Mouse (Mus musculus) cerebral cortex, adult 2 months (tissue): ENCODE results near the gene Fut4.

Experiments used
- WGBS: fragments of 180-500 bp; shearing (Covaris S2); methylation state at CpG from one replicate; pipeline ENCODE4 v1.1.7; 2018; 5-methylcytosine and 5-hydroxymethylcytosine counted together

The Fut4 gene

GRCm38 (mm10) chr9:14752001-14752522 is at the start of gene Fut4:
Gene Fut4 (minus strand): TSS chr9:14752393.
- WGBS: 4% methylated on average over 28 of the region's 28 CpGs

- 89% methylated on average over 6 of the region's 6 CpGs for WGBS
Measured at GRCm38 (mm10) chr9:14787356-14787755, 35.2 kb upstream of the Fut4 start.

- under 1% methylated on average over 62 of the region's 62 CpGs for WGBS
Measured at GRCm38 (mm10) chr9:14784039-14785002, 32.1 kb upstream of the Fut4 start, which contains the start of the genes Mre11a and Ankrd49. Gene Mre11a (plus strand): TSS chr9:14784654. Gene Ankrd49 (minus strand): TSS chr9:14784856.

- 61% methylated on average over 13 of the region's 13 CpGs for WGBS
Measured at GRCm38 (mm10) chr9:14778341-14778740, 26.1 kb upstream of the Fut4 start.

GRCm38 (mm10) chr9:14773813-14774212 is 21.6 kb upstream of the Fut4 start:
- 21% methylated on average over 2 of the region's 2 CpGs for WGBS

- 92% methylated on average over 2 of the region's 2 CpGs for WGBS
Measured at GRCm38 (mm10) chr9:14772074-14772473, 19.9 kb upstream of the Fut4 start.

GRCm38 (mm10) chr9:14770803-14771471 is 18.7 kb upstream of the Fut4 start, which contains the start of gene 1700012B09Rik:
Gene 1700012B09Rik (minus strand): TSS chr9:14771030.
- 37% methylated on average over 23 of the region's 23 CpGs for whole genome bisulfite sequencing

GRCm38 (mm10) chr9:14769811-14770210 is 17.6 kb upstream of the Fut4 start:
- WGBS: 79% methylated on average over 4 of the region's 6 CpGs

- 25% methylated on average over 7 of the region's 7 CpGs for WGBS
Measured at GRCm38 (mm10) chr9:14764765-14765164, 12.6 kb upstream of the Fut4 start.

- 71% methylated on average over 7 of the region's 7 CpGs for WGBS
Measured at GRCm38 (mm10) chr9:14758590-14758989, 6.4 kb upstream of the Fut4 start.

- WGBS: 88% methylated on average over 3 of the region's 3 CpGs
Measured at GRCm38 (mm10) chr9:14754469-14754868, 2.3 kb upstream of the Fut4 start.

- 2% methylated on average over 49 of the region's 50 CpGs for WGBS
Measured at GRCm38 (mm10) chr9:14751503-14752000, 641 bp downstream of the Fut4 start.

GRCm38 (mm10) chr9:14750901-14751502 is 1.2 kb downstream of the Fut4 start:
- WGBS: 47% methylated on average over 42 of the region's 42 CpGs

GRCm38 (mm10) chr9:14740151-14740924 is 11.9 kb downstream of the Fut4 start, which contains the start of gene Piwil4:
Gene Piwil4 (minus strand): TSS chr9:14740733.
- WGBS: 86% methylated on average over 19 of the region's 19 CpGs

GRCm38 (mm10) chr9:14739498-14740150 is 12.6 kb downstream of the Fut4 start:
- 91% methylated on average over 4 of the region's 4 CpGs for WGBS

GRCm38 (mm10) chr9:14730941-14731541 is 21.2 kb downstream of the Fut4 start:
- 58% methylated on average over 9 of the region's 9 CpGs for WGBS

GRCm38 (mm10) chr9:14728365-14728764 is 23.8 kb downstream of the Fut4 start:
- WGBS: 91% methylated on average over 4 of the region's 4 CpGs

- 93% methylated on average over 4 of the region's 4 CpGs for WGBS
Measured at GRCm38 (mm10) chr9:14726629-14727028, 25.6 kb downstream of the Fut4 start.

GRCm38 (mm10) chr9:14726005-14726404 is 26.2 kb downstream of the Fut4 start:
- WGBS: 93% methylated on average over 6 of the region's 6 CpGs
